Mouse (Mus musculus): ENCODE results near the gene Reck. TPM values are rescaled to one million over a fixed set of nuclear protein-coding genes. Genes with fewer than 3 reads are reported as not detected.

Reck gene
- 1 to 10 TPM; 6.0 to 6.2 TPM for total RNA-seq (2021)
- long read RNA-seq, full-length matches to known transcripts: 1 of 2 reads
- long read RNA-seq, partial matches to known transcripts: 0 of 2 reads
- long read RNA-seq, other reads (novel, unspliced or antisense): 1 of 2 reads

- DNase-seq (ENCODE audit: low spot score in 2 of 2): peak; percentile 47 to 84
These were observed at the start of gene Reck for GRCm38 (mm10) chr4:43875160-43875918. Reck (plus strand) TSS chr4:43875530.

- DNase-seq (ENCODE audit: low spot score in 2 of 2): no peak
These were observed 46.5 kb upstream of the Reck start for GRCm38 (mm10) chr4:43828806-43829205.

- DNase-seq (ENCODE audit: low spot score in 2 of 2): no peak
These were observed 43.3 kb upstream of the Reck start for GRCm38 (mm10) chr4:43832031-43832430.

- no peak for DNase-seq (ENCODE audit: low spot score in 2 of 2)
These were observed 41.6 kb upstream of the Reck start for GRCm38 (mm10) chr4:43833752-43834151.

GRCm38 (mm10) chr4:43834749-43835148, 40.6 kb upstream of the Reck start:
- no peak for DNase-seq (ENCODE audit: low spot score in 2 of 2)

- DNase-seq (ENCODE audit: low spot score in 2 of 2): no peak
These were observed 37.0 kb upstream of the Reck start for GRCm38 (mm10) chr4:43838326-43838725.

- DNase-seq (ENCODE audit: low spot score in 2 of 2): no peak
These were observed 35.2 kb upstream of the Reck start, which contains the start of gene Olfr157 for GRCm38 (mm10) chr4:43840101-43840500. Olfr157 (minus strand) TSS chr4:43840201.

GRCm38 (mm10) chr4:43851265-43851664, 24.1 kb upstream of the Reck start, which contains the start of gene Olfr155:
Olfr155 (plus strand) TSS chr4:43851565.
- no peak for DNase-seq (ENCODE audit: low spot score in 2 of 2)

GRCm38 (mm10) chr4:43854101-43854500, 21.2 kb upstream of the Reck start:
- DNase-seq (ENCODE audit: low spot score in 2 of 2): no peak

- no peak for DNase-seq (ENCODE audit: low spot score in 2 of 2)
These were observed 15.4 kb upstream of the Reck start for GRCm38 (mm10) chr4:43859886-43860285.

- DNase-seq (ENCODE audit: low spot score in 2 of 2): peak; percentile 44 to 85
These were observed 14.4 kb upstream of the Reck start for GRCm38 (mm10) chr4:43860744-43861519.

GRCm38 (mm10) chr4:43863298-43863697, 12.0 kb upstream of the Reck start:
- DNase-seq (ENCODE audit: low spot score in 2 of 2): no peak

GRCm38 (mm10) chr4:43869821-43870220, 5.5 kb upstream of the Reck start:
- no peak for DNase-seq (ENCODE audit: low spot score in 2 of 2)

- DNase-seq (ENCODE audit: low spot score in 2 of 2): no peak
These were observed 829 bp upstream of the Reck start for GRCm38 (mm10) chr4:43874501-43874900.

- no peak for DNase-seq (ENCODE audit: low spot score in 2 of 2)
These were observed 635 bp downstream of the Reck start for GRCm38 (mm10) chr4:43875919-43876411.

- no peak for DNase-seq (ENCODE audit: low spot score in 2 of 2)
These were observed 1.9 kb downstream of the Reck start for GRCm38 (mm10) chr4:43877230-43877629.

GRCm38 (mm10) chr4:43878121-43878776, 2.9 kb downstream of the Reck start:
- no peak for DNase-seq (ENCODE audit: low spot score in 2 of 2)

- DNase-seq (ENCODE audit: low spot score in 2 of 2): no peak
These were observed 4.2 kb downstream of the Reck start for GRCm38 (mm10) chr4:43879566-43879965.

- DNase-seq (ENCODE audit: low spot score in 2 of 2): no peak
These were observed 8.9 kb downstream of the Reck start for GRCm38 (mm10) chr4:43884196-43884595.

GRCm38 (mm10) chr4:43891247-43891646, 15.9 kb downstream of the Reck start:
- DNase-seq (ENCODE audit: low spot score in 2 of 2): no peak

GRCm38 (mm10) chr4:43897209-43897608, 21.9 kb downstream of the Reck start:
- no peak for DNase-seq (ENCODE audit: low spot score in 2 of 2)
